Mouse (Mus musculus) ovary, adult 18-20 months (tissue): ENCODE results near the gene S100a3.

Source experiments
- DNase-seq: peaks from one replicate; pipeline ENCODE4 v3.0.0; 2022; ENCODE audit warnings: low spot score, mixed read lengths

S100a3 gene

GRCm38 (mm10) chr3:90627366-90627765 is 67.0 kb downstream of the S100a3 start:
- DNase-seq: no peak

GRCm38 (mm10) chr3:90627807-90628206 is 67.4 kb downstream of the S100a3 start:
- no peak for DNase-seq

GRCm38 (mm10) chr3:90629298-90629697 is 68.9 kb downstream of the S100a3 start:
- DNase-seq: no peak

- no peak for DNase-seq
Observed at GRCm38 (mm10) chr3:90631984-90632383, 71.6 kb downstream of the S100a3 start.

- no peak for DNase-seq
Observed at GRCm38 (mm10) chr3:90638511-90639275, 78.3 kb downstream of the S100a3 start.

GRCm38 (mm10) chr3:90639511-90640154 is 79.3 kb downstream of the S100a3 start:
- DNase-seq: no peak

- DNase-seq: no peak
Observed at GRCm38 (mm10) chr3:90640981-90641380, 80.6 kb downstream of the S100a3 start.

GRCm38 (mm10) chr3:90644220-90644619 is 83.8 kb downstream of the S100a3 start:
- no peak for DNase-seq

- no peak for DNase-seq
Observed at GRCm38 (mm10) chr3:90647291-90647690, 86.9 kb downstream of the S100a3 start.

- no peak for DNase-seq
Observed at GRCm38 (mm10) chr3:90648981-90649380, 88.6 kb downstream of the S100a3 start.

- DNase-seq: no peak
Observed at GRCm38 (mm10) chr3:90649832-90650231, 89.5 kb downstream of the S100a3 start.
